Mouse (Mus musculus): ENCODE measurements around the gene Arhgef25.
A peak's percentile ranks its signal among the peaks of the same experiment; 100 is the strongest.
"Not testable (repeated sequence)": the region's sequence is repeated elsewhere in the genome, so short reads cannot be mapped to it uniquely, and the experiment has no call there.

Gene Arhgef25

GRCm38 (mm10) chr10:127204589-127204988, 14.7 kb upstream of the Arhgef25 start:
- DNase-seq (ENCODE audit: low spot score) = no peak

- no peak for DNase-seq (ENCODE audit: low spot score)
Observed at GRCm38 (mm10) chr10:127203106-127203505, 13.2 kb upstream of the Arhgef25 start.

DNA sequence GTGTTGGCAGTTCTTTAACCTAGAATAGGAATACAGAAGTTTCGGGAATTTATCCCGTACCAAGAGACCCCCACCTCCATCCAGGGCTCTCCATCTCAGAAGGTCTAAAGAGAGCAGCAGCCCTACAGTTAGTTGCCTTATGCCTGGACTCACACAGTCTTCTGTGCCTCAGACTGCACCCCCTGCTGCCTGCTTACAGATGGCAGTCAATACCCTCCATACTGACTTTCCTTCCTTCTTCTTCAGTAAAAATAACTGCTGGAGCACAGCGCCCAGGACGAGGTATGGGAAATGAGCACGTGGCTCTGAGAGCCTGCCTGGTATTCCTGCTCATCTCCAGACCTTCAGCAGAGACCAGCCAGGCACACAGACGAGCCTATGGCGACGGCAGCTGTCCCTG, 10.4 kb upstream of the Arhgef25 start:
- no peak for DNase-seq (ENCODE audit: low spot score)

DNA sequence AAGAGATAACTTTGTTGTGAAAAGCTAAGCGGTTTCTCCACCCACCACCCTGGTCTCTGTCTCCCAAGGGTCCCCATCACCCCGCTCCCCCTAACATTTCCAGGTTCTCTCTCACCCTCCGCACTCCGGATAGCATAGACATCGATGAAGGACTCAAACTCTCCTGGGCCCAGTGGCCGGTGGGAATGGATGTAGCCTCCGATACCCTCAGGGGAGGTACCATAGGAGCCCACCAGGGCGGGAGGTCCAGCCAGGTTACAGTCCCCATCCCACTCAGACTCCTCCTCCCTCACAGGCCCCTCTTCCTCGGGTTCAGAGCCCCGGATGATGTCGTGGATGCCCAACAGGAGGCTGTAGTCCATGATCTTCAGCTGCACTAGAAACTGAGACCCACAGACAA, 9.6 kb upstream of the Arhgef25 start:
- DNase-seq (ENCODE audit: low spot score) = no peak

- no peak for DNase-seq (ENCODE audit: low spot score)
Observed at GRCm38 (mm10) chr10:127199068-127199467, 9.2 kb upstream of the Arhgef25 start.

- DNase-seq (ENCODE audit: low spot score) = no peak
Observed at GRCm38 (mm10) chr10:127198492-127198891, 8.6 kb upstream of the Arhgef25 start.

DNA sequence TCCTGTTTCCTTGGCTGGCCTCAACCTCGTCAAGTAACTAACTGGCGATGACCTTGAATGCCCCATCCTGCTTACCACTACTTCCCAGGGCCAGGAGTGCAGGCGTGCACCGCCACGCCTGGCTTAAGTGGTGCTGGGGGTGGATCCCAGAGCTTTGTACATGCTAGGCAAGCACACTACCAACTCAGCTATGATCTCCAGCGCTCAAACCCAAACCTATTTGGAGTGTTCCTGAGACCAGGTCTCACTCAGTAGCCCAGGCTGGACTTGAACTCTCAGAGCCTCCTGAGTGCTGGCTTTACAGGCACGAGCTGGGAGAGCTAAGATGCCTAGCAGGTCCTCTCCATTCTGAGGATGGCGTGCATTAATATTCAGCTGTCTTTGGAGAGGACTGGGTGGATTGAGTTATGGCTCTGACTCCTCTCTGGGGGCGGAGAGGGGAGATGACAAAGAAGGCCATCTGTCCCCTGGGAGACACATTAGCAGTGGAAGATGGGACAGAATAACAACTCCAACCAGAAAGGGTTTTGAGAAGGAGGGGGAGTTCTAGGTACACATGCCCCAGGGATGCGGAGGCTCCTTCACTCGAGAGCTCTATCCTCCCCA, 7.7 kb upstream of the Arhgef25 start:
- DNase-seq (ENCODE audit: low spot score) = no peak

GRCm38 (mm10) chr10:127197104-127197503, 7.2 kb upstream of the Arhgef25 start:
- no peak for DNase-seq (ENCODE audit: low spot score)

DNA sequence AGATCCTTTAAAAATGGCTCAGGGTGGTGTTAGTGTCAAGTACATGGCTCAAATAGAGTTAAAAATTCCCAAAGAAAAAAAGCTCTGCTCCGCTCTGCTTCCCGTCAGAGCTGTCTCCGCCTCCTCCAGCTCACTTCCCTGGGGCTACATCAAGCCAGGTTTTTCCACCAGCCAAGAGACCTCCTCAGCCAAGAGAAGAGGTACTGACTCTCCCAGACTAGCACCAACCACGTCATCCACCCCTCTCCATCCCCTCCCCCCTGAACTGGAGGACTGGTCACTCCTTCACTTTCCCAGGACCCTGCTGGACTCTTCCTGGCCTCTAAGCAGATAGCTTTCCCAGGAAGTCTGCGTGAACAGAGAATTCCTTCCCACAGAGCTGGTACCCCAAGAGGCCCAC, 6.5 kb upstream of the Arhgef25 start:
- no peak for DNase-seq (ENCODE audit: low spot score)

DNA sequence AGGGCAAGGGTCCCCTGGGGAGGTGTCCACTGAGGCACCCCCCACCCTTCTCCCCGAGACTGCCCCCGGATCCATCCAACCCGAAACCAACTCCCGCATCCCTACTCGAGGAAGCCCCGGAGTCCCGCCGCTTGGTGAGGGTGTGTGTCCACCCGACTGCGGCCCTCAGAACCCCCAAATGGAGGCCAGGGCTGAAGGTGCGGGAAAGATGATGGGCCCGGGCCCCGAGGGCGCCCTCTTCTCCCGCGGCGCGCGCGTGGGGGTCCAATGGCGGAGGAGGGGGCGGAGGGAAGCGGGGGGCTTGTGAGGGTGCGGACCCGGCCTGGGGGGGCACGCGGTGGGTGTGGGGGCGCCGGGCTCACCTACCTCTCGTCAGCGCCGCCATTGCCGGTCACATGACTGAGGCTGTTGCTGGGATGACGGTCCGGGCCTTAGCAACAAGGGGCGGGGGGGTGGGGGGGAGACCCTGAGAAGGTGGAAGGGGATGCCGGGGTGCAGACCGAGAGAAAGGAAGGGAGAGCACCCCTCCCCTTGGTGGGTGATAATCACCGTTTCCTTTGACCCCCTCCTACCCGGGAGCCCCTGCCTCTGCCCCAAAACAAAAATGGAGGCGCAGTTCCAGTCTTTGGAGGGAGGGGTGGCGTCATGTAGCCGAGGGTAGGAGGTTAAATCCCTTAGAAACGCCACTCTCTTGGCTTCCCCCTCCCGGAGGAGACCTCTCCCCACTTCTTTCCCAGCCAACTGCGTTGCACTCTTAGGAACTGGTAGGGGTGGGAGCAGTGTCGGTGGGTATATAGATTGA, 5.6 kb upstream of the Arhgef25 start, which contains the start of gene Dtx3:
TSS of gene Dtx3 (minus strand) at position 401 of the 802 bp plus-strand sequence.
- DNase-seq (ENCODE audit: low spot score) = peak; percentile 38

- DNase-seq (ENCODE audit: low spot score) = peak; percentile 50
Observed at GRCm38 (mm10) chr10:127194428-127195327, 4.8 kb upstream of the Arhgef25 start.

DNA sequence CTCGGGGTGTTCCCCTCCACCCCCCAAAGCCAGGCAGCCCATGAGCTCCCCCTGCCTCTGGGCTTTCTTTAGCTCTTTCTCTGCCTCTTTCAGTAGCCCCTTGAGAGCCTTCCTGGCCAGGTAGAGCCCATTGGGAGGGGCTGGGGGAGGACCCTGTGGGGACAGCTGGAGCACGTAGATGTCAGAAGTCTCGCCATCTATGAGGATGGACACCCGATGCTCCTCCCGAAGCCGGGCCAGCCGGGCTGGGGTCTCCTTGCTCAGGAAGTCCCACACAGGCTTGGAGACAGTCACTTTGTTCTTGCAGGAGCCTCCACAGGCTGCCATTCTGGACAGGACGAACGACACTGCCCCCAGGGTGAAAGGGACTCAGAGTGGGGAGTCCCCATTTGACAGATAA, 3.1 kb upstream of the Arhgef25 start:
- DNase-seq (ENCODE audit: low spot score) = no peak

DNA sequence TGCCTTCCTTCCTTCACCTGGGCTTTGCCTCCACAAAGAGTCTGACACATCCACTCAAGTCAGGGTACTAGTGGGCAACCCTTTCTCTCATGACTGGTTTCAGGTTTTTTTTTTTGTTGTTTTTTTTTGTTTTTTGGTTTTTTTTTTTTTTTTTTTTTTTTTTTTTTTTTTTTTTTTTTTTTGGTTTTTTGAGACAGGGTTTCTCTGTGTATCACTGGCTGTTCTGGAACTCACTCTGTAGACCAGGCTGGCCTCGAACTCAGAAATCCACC, 2.1 kb upstream of the Arhgef25 start:
- not testable (repeated sequence) for DNase-seq (ENCODE audit: low spot score)

- DNase-seq (ENCODE audit: low spot score) = no peak
Observed at GRCm38 (mm10) chr10:127191191-127192056, 1.5 kb upstream of the Arhgef25 start.

- DNase-seq (ENCODE audit: low spot score) = no peak
Observed at GRCm38 (mm10) chr10:127190398-127191190, 711 bp upstream of the Arhgef25 start.

GRCm38 (mm10) chr10:127189116-127189650, 700 bp downstream of the Arhgef25 start:
- DNase-seq (ENCODE audit: low spot score) = no peak

DNA sequence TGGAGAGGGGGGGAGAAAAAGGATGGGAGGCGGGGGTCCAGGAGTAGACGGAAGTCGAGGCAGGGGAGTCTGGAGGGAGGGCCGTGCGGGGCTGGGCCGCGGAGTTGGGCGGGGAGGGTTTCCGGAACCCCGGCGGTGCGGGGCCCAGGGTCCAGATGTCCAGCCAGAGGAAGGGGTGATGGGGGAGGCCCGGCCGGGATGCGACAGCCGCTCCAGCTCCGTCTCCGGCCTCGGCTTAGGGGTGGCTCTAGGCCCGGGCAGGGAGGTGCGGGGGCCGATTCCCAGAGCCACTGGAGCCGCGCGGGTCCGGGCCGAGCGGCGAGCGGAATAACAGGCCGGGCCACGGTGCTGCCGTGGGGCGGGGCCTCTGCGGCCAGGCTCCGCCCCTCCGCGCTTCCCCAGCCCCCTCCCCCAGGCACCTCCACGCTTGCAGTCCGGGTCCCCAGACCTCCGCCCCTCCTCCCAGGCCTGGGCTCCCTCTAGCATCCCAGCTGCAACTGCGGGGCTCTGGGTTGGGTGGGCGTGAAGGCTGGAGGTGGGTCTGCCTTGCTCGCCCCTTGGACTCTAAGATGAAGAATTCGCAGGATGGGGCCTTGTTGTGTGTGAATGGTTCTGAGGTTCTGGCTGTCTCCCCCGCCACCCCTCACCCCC, 1.3 kb downstream of the Arhgef25 start:
- no peak for DNase-seq (ENCODE audit: low spot score)

- DNase-seq (ENCODE audit: low spot score) = no peak
Observed at GRCm38 (mm10) chr10:127188079-127188453, 1.8 kb downstream of the Arhgef25 start.

DNA sequence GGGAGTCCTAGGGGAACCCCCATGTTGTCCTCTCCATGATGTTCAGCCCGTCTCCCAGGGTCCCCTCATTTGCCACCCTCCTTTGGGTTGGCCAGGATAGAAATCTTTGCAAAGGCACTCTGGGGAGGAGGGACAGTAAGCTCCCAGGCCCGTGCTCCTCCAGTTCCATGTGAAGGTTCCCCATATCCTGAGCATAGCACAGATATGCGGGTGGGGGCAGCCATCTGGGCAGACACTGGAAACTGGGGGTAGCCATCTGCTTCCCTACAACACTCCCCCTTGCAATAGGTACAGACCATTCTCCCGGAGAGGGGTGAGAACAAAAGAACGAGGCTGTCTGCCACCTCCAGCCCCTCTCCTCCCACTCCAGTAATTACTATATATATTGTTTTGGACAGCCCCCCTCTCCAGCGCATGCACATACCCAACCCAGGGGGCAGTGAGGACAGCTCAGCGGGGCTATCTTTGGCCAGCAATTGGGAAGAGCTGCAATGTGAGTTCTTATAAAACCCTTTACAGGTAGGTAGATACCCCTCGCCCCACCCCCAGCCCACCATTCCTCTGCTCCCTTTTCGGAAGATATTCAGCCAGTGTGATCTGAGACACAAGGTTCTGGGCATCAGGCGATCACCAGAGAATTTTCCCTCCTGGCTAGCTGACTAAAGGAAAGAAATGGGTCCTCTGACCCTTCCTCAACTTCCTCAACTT, 2.4 kb downstream of the Arhgef25 start:
- DNase-seq (ENCODE audit: low spot score) = no peak

- no peak for DNase-seq (ENCODE audit: low spot score)
Observed at GRCm38 (mm10) chr10:127186451-127186850, 3.4 kb downstream of the Arhgef25 start.

All from ovary, postnatal 10 days (tissue).